Mouse (Mus musculus): ENCODE data around the gene Reln. TPM values are rescaled to one million over a fixed set of nuclear protein-coding genes. Genes with fewer than 3 reads are reported as not detected.

The Reln gene
- polyA plus RNA-seq, 1 experiment, result 1.4 TPM

DNA sequence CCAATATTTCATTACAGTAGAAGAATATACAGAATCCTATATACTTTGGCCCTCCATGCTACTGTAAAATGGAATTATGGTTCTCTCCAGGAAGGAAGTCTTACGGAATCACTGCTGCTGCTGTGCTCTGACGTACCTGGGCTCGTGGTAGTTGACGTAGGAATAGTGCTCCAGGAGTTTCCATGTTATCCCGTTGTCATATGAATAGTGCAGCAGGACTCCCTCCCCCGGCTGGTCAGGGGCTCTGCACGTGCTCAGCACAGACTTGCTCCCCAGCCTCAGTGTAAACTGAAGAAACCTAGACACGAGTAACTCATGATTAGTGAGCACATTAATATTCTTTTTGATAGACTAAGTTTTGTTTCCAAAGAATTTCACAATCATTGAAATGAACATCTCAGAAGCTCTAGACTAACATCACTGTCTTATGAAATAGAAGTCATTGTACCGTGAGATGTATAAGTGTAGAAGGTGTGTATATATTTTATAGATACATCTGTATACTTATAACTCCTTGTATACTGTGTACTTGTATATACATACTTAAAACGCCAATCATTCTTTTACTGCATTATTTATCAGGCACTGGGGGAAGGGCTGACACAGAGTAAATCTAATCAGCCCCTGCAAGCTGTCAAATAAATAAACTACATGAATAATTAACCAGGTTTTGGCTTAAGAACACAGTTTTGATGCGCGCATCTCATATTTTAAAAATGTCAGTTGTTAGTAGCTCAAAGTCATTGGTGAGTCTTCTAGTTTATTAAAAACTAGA is 304.9 kb downstream of the Reln start:
- Histone ChIP-seq H3K4me3 (ENCODE audit: low read depth, low read length) (no peak overlapping the region), H3K9ac (ENCODE audit: low read depth, poor library complexity, severe bottlenecking) (no peak overlapping the region), H3K27me3 (ENCODE audit: control insufficient read depth, insufficient read depth, low read length, poor library complexity, severe bottlenecking) (no peaks in the 10 kb centered on the region), H3K4me1 (ENCODE audit: control insufficient read depth, insufficient read depth, low read length) (no peaks in the 10 kb centered on the region), H3K9me3 (replicated peaks; ENCODE audit: control insufficient read depth, insufficient read depth, low read length, poor library complexity, severe bottlenecking) (no peaks in the 10 kb centered on the region), H3K27ac (ENCODE audit: insufficient read depth, low read length) (no peak overlapping the region), H3K36me3 (ENCODE audit: control insufficient read depth, insufficient read depth, low read length, poor library complexity, severe bottlenecking) (no peaks in the 10 kb centered on the region)
- no peak for TF ChIP-seq POLR2A (IDR thresholded peaks at IDR 0.05; ENCODE audit: insufficient read depth, low read length)
- TF ChIP-seq EP300 (IDR thresholded peaks at IDR 0.05; ENCODE audit: insufficient read depth, low read depth, low read length), result no peak
- TF ChIP-seq CTCF (IDR thresholded peaks at IDR 0.05; ENCODE audit: low read depth, low read length), result no peak

DNA sequence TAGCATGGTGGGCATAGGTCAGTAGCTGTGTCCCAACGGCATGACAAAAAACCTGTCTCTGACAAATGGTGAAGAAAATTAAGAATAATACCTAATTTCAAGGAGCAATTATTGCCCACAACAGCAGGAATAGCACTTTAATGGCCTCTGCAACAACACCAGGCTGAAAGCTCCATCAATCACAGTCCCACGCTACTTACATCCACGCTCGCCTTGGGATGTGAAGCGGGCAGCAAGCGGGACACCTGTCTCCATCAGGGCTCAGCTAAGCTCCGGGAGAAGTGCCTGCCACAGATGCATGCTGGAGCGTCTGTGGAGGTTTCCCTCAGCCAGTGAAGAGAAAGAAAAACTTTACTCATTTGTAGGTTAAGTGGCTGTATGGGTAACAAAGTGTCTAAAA is 309.3 kb downstream of the Reln start:
- Histone ChIP-seq H3K4me1 (ENCODE audit: control insufficient read depth, insufficient read depth, low read length) (no peaks in the 10 kb centered on the region), H3K27me3 (ENCODE audit: control insufficient read depth, insufficient read depth, low read length, poor library complexity, severe bottlenecking) (no peaks in the 10 kb centered on the region), H3K9me3 (replicated peaks; ENCODE audit: control insufficient read depth, insufficient read depth, low read length, poor library complexity, severe bottlenecking) (no peaks in the 10 kb centered on the region), H3K36me3 (ENCODE audit: control insufficient read depth, insufficient read depth, low read length, poor library complexity, severe bottlenecking) (no peaks in the 10 kb centered on the region), H3K27ac (ENCODE audit: insufficient read depth, low read length) (no peak overlapping the region), H3K4me3 (ENCODE audit: low read depth, low read length) (no peak overlapping the region), H3K9ac (ENCODE audit: low read depth, poor library complexity, severe bottlenecking) (no peak overlapping the region)
- TF ChIP-seq EP300 (IDR thresholded peaks at IDR 0.05; ENCODE audit: insufficient read depth, low read depth, low read length) (no peak), POLR2A (IDR thresholded peaks at IDR 0.05; ENCODE audit: insufficient read depth, low read length) (no peak), CTCF (IDR thresholded peaks at IDR 0.05; ENCODE audit: low read depth, low read length) (no peak)

DNA sequence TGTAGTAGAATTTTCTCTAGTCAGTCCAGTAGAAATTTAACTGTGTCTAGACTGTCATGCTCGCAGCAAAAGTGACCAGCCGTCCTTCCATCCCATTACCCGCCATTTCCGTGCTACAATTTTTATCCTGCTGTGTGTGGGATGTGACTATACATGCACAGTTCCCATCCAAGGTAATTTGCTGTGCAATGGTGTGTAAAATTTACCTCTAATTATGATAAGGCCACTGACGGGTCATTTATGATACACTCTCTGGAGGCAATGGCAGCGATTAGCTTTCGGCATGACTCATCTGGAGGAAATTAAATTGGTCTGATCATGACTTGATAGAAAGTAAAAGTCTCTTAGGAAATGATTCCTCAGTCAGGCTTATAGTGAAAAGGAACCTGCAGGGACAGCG is 311.5 kb downstream of the Reln start:
- no peaks in the 10 kb centered on the region for H3K4me1 ChIP-seq (ENCODE audit: control insufficient read depth, insufficient read depth, low read length)
- H3K36me3 ChIP-seq (ENCODE audit: control insufficient read depth, insufficient read depth, low read length, poor library complexity, severe bottlenecking), result no peaks in the 10 kb centered on the region
- no peak overlapping the region for H3K4me3 ChIP-seq (ENCODE audit: low read depth, low read length)
- no peaks in the 10 kb centered on the region for H3K27me3 ChIP-seq (ENCODE audit: control insufficient read depth, insufficient read depth, low read length, poor library complexity, severe bottlenecking)
- H3K9ac ChIP-seq (ENCODE audit: low read depth, poor library complexity, severe bottlenecking), result no peak overlapping the region
- TF ChIP-seq POLR2A (IDR thresholded peaks at IDR 0.05; ENCODE audit: insufficient read depth, low read length) (no peak), EP300 (IDR thresholded peaks at IDR 0.05; ENCODE audit: insufficient read depth, low read depth, low read length) (no peak), CTCF (IDR thresholded peaks at IDR 0.05; ENCODE audit: low read depth, low read length) (no peak)
- no peaks in the 10 kb centered on the region for H3K9me3 ChIP-seq (replicated peaks; ENCODE audit: control insufficient read depth, insufficient read depth, low read length, poor library complexity, severe bottlenecking)
- H3K27ac ChIP-seq (ENCODE audit: insufficient read depth, low read length), result no peak overlapping the region

DNA sequence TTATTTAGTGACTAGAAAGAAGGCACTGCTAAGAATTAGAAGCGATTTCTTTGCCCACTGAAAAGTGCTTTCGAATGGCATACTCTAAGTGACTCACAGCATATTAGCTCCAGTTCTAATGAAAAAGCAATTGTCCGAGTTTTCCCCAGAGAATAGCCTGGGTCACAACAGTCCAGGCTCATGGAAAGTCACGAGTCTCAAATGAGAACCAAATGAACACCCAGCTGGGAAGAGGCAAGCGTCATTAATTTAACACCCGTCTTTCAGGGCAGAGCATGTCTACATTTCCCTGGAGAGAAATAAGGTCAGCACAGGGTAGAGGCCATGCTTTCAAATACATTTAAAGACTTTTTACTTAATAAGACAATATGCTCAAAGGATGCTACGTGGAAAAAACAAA is 312.8 kb downstream of the Reln start:
- Histone ChIP-seq H3K27ac (ENCODE audit: insufficient read depth, low read length) (no peak overlapping the region), H3K4me3 (ENCODE audit: low read depth, low read length) (no peak overlapping the region), H3K9ac (ENCODE audit: low read depth, poor library complexity, severe bottlenecking) (no peak overlapping the region), H3K36me3 (ENCODE audit: control insufficient read depth, insufficient read depth, low read length, poor library complexity, severe bottlenecking) (no peaks in the 10 kb centered on the region), H3K27me3 (ENCODE audit: control insufficient read depth, insufficient read depth, low read length, poor library complexity, severe bottlenecking) (no peaks in the 10 kb centered on the region), H3K9me3 (replicated peaks; ENCODE audit: control insufficient read depth, insufficient read depth, low read length, poor library complexity, severe bottlenecking) (no peaks in the 10 kb centered on the region), H3K4me1 (ENCODE audit: control insufficient read depth, insufficient read depth, low read length) (no peaks in the 10 kb centered on the region)
- TF ChIP-seq EP300 (IDR thresholded peaks at IDR 0.05; ENCODE audit: insufficient read depth, low read depth, low read length) (no peak), CTCF (IDR thresholded peaks at IDR 0.05; ENCODE audit: low read depth, low read length) (no peak), POLR2A (IDR thresholded peaks at IDR 0.05; ENCODE audit: insufficient read depth, low read length) (no peak)

DNA sequence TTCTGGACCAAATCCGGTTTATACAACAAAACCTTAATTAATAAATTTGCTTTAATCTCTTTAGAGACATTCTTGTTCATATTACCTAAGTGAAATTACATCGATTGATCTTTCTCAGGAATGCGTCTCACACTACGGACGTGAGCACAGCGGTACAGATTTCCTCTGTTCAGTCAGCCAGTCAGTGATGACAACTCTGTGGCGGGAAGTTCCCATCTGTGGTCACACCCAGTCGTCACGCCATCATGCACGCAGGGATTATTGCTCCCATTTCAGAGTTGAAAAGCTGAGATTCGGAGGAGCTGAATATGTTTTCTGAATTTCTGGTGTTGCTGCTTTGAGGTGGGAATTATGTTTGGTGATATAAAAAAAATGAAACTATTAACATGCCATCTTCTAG is 316.1 kb downstream of the Reln start:
- Histone ChIP-seq H3K36me3 (ENCODE audit: control insufficient read depth, insufficient read depth, low read length, poor library complexity, severe bottlenecking) (no peaks in the 10 kb centered on the region), H3K9me3 (replicated peaks; ENCODE audit: control insufficient read depth, insufficient read depth, low read length, poor library complexity, severe bottlenecking) (no peaks in the 10 kb centered on the region)
- TF ChIP-seq CTCF (IDR thresholded peaks at IDR 0.05; ENCODE audit: low read depth, low read length) (no peak), EP300 (IDR thresholded peaks at IDR 0.05; ENCODE audit: insufficient read depth, low read depth, low read length) (no peak), POLR2A (IDR thresholded peaks at IDR 0.05; ENCODE audit: insufficient read depth, low read length) (no peak)

DNA sequence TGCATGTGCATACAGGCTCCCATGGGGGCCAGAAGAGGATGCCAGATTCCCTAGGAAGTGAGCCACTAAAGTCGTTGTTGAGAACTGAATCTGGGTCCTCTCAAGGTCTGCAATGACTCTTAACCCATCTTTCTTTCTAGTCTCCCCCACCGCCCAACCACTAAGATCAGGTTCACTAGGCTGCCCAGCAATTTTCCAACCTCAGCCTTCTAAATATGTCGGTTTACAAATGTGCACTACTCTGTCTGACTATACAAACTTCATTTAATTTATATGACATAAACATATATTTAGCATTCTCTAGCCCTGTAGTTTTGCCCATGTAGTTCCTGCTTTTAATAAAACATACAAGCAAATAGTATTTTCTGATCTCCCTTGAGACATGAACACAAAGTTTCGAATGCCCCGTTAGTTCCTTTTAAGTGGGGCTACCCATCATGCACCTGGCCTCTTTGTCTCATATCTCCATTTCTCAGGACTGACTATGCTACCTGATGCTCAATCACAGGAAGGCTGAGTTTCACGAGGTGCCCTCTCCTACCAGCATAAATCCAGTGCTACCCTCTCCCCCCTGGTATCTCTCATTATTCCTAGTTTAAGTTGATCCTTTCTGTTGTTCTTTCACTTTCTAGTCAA is 317.1 kb downstream of the Reln start:
- no peaks in the 10 kb centered on the region for H3K4me1 ChIP-seq (ENCODE audit: control insufficient read depth, insufficient read depth, low read length)
- H3K36me3 ChIP-seq (ENCODE audit: control insufficient read depth, insufficient read depth, low read length, poor library complexity, severe bottlenecking), result no peaks in the 10 kb centered on the region
- no peak overlapping the region for H3K4me3 ChIP-seq (ENCODE audit: low read depth, low read length)
- no peak for TF ChIP-seq POLR2A (IDR thresholded peaks at IDR 0.05; ENCODE audit: insufficient read depth, low read length)
- TF ChIP-seq EP300 (IDR thresholded peaks at IDR 0.05; ENCODE audit: insufficient read depth, low read depth, low read length), result no peak
- no peak for TF ChIP-seq CTCF (IDR thresholded peaks at IDR 0.05; ENCODE audit: low read depth, low read length)
- H3K9me3 ChIP-seq (replicated peaks; ENCODE audit: control insufficient read depth, insufficient read depth, low read length, poor library complexity, severe bottlenecking), result no peaks in the 10 kb centered on the region
- no peaks in the 10 kb centered on the region for H3K27me3 ChIP-seq (ENCODE audit: control insufficient read depth, insufficient read depth, low read length, poor library complexity, severe bottlenecking)
- H3K27ac ChIP-seq (ENCODE audit: insufficient read depth, low read length), result no peak overlapping the region
- H3K9ac ChIP-seq (ENCODE audit: low read depth, poor library complexity, severe bottlenecking), result no peak overlapping the region

More for the DNA sequence above, 316.1 kb downstream of the Reln start:
- no peaks in the 10 kb centered on the region for H3K4me1 ChIP-seq (ENCODE audit: control insufficient read depth, insufficient read depth, low read length)
- H3K27me3 ChIP-seq (ENCODE audit: control insufficient read depth, insufficient read depth, low read length, poor library complexity, severe bottlenecking), result no peaks in the 10 kb centered on the region
- no peak overlapping the region for H3K27ac ChIP-seq (ENCODE audit: insufficient read depth, low read length)
- H3K4me3 ChIP-seq (ENCODE audit: low read depth, low read length), result no peak overlapping the region
- no peak overlapping the region for H3K9ac ChIP-seq (ENCODE audit: low read depth, poor library complexity, severe bottlenecking)

Data from ES-Bruce4 (cell line).